Mouse (Mus musculus) heart, adult 2 months (tissue): ENCODE results near the gene Rbm4b.

Experiments
- CTCF ChIP-seq: fragments of 200-600 bp; IDR thresholded peaks from 2 replicates; pipeline ENCODE4 v1.8.1; 2022; ENCODE audit warnings: antibody characterized with exemption, mild to moderate bottlenecking, moderate library complexity
- EP300 ChIP-seq: fragments of 200-500 bp; IDR thresholded peaks from 2 replicates; pipeline ENCODE4 v1.6.1; 2011; ENCODE audit warnings: low read depth, low read length, control low read depth; ENCODE audit not compliant: insufficient read depth

- TF ChIP-seq CTCF (no peak), EP300 (no peak)
These were observed 6.3 kb upstream of the Rbm4b start for GRCm38 (mm10) chr19:4749975-4750374.
